Comparison of ENCODE assay signal across 17 mouse cellular contexts in genomic region chr11:60277771-60278170, GRCm38 (mm10). TPM values are rescaled to one million over a fixed set of nuclear protein-coding genes. Genes with fewer than 3 reads are reported as not detected.
DNase-seq lines count a peak whose midpoint lies in the region; ATAC-seq and TF ChIP-seq lines count a peak whose summit lies in the region.
"Had no signal": no experiment of that assay in that cellular context is flagged by ENCODE, and none has a peak within 500 bp of the region (broad histone marks: within the 10 kb centered on the region; RNA-seq: fewer than 3 reads in every experiment).

No protein-coding gene starts in this region.

- intact Hi-C loops in heart, postnatal 10 days (cut with DNase I), result no loop called here

- H3K9ac ChIP-seq in heart, embryonic 15.5 days, result no peak overlapping the region
- no peak overlapping the region for H3K9ac ChIP-seq in stomach, embryonic 16.5 days (ENCODE audit: low read length)
- no peak overlapping the region for H3K9ac ChIP-seq in stomach, postnatal 0 days (ENCODE audit: low read length)
- no peak overlapping the region for H3K9ac ChIP-seq in hindbrain, postnatal 0 days (replicated peaks; ENCODE audit: low read length)
- H3K9ac ChIP-seq in neural tube, embryonic 15.5 days (replicated peaks), result no peak overlapping the region
- H3K9ac ChIP-seq: embryonic facial prominence, embryonic 13.5 days; liver, embryonic 14.5 days had no signal

- peaks cover 42% of the 10 kb centered on the region for H3K4me1 ChIP-seq in heart, embryonic 15.5 days (replicated peaks)
- peaks cover 23% of the 10 kb centered on the region for H3K4me1 ChIP-seq in stomach, embryonic 16.5 days (ENCODE audit: control insufficient read depth, insufficient read depth, low read length)
- peaks cover 2% of the 10 kb centered on the region; the same call in 1 of the 2 replicates for H3K4me1 ChIP-seq in stomach, postnatal 0 days (replicated peaks; ENCODE audit: control insufficient read depth, insufficient read depth)
- 0 out of 2 replicates have a peak, but pooled peaks cover 3% of the 10 kb centered on the region for H3K4me1 ChIP-seq in hindbrain, postnatal 0 days (ENCODE audit: insufficient read depth, low read length)
- peaks cover 43% of the 10 kb centered on the region for H3K4me1 ChIP-seq in neural tube, embryonic 15.5 days

- no peak overlapping the region for H3K4me2 ChIP-seq in heart, embryonic 15.5 days
- H3K4me2 ChIP-seq in stomach, embryonic 16.5 days (ENCODE audit: low read depth, low read length), result no peak overlapping the region
- no peak overlapping the region for H3K4me2 ChIP-seq in stomach, postnatal 0 days (replicated peaks; ENCODE audit: low read depth)
- H3K4me2 ChIP-seq in hindbrain, postnatal 0 days (ENCODE audit: low read depth, low read length), result no peak overlapping the region
- H3K4me2 ChIP-seq in neural tube, embryonic 15.5 days, result no peak overlapping the region
- H3K4me2 ChIP-seq: embryonic facial prominence, embryonic 13.5 days had no signal

- no peak for TF ChIP-seq CTCF in stomach, postnatal 0 days (IDR thresholded peaks at IDR 0.05; ENCODE audit: low read depth)
- TF ChIP-seq CTCF in hindbrain, postnatal 0 days (IDR thresholded peaks at IDR 0.05; ENCODE audit: low read depth), result no peak

- H3K4me3 ChIP-seq in heart, embryonic 15.5 days, result no peak overlapping the region
- H3K4me3 ChIP-seq in stomach, embryonic 16.5 days (replicated peaks; ENCODE audit: low read length), result no peak overlapping the region
- no peak overlapping the region for H3K4me3 ChIP-seq in stomach, postnatal 0 days (ENCODE audit: low read depth, low read length)
- H3K4me3 ChIP-seq in hindbrain, postnatal 0 days (ENCODE audit: low read length), result no peak overlapping the region
- no peak overlapping the region for H3K4me3 ChIP-seq in neural tube, embryonic 15.5 days (replicated peaks)
- H3K4me3 ChIP-seq: embryonic facial prominence, embryonic 13.5 days had no signal

- H3K27me3 ChIP-seq in heart, embryonic 15.5 days, result no peaks in the 10 kb centered on the region
- H3K27me3 ChIP-seq in stomach, embryonic 16.5 days (ENCODE audit: control insufficient read depth, insufficient read depth, low read length), result no peaks in the 10 kb centered on the region
- H3K27me3 ChIP-seq in stomach, postnatal 0 days (ENCODE audit: control insufficient read depth, insufficient read depth, low read length), result no peaks in the 10 kb centered on the region
- H3K27me3 ChIP-seq in hindbrain, postnatal 0 days (ENCODE audit: insufficient read depth, low read length), result no peaks in the 10 kb centered on the region
- no peaks in the 10 kb centered on the region for H3K27me3 ChIP-seq in neural tube, embryonic 15.5 days (replicated peaks)
- H3K27me3 ChIP-seq: embryonic facial prominence, embryonic 13.5 days had no signal

- no peak for ATAC-seq in heart, embryonic 15.5 days (replicated peaks; ENCODE audit: insufficient number of reproducible peaks, insufficient read depth, low FRiP score, low read depth)
- peak; percentile 37; the same call in 1 of the 2 replicates for ATAC-seq in stomach, embryonic 16.5 days (ENCODE audit: insufficient read depth, low FRiP score)
- no peak for ATAC-seq in stomach, postnatal 0 days (ENCODE audit: low FRiP score, low TSS enrichment)
- no peak for ATAC-seq in hindbrain, postnatal 0 days
- ATAC-seq in neural tube, embryonic 15.5 days (ENCODE audit: low FRiP score), result no peak

- H3K27ac ChIP-seq in heart, embryonic 15.5 days, result peak overlapping the region; percentile 57
- H3K27ac ChIP-seq in stomach, embryonic 16.5 days (ENCODE audit: low read length), result no peak overlapping the region
- no peak overlapping the region for H3K27ac ChIP-seq in stomach, postnatal 0 days (replicated peaks)
- H3K27ac ChIP-seq in hindbrain, postnatal 0 days, result peak overlapping the region; percentile 5; the same call in 1 of the 2 replicates
- peak overlapping the region; percentile 66 for H3K27ac ChIP-seq in neural tube, embryonic 15.5 days (replicated peaks)
- H3K27ac ChIP-seq: embryonic facial prominence, embryonic 13.5 days; liver, embryonic 14.5 days had no signal

- H3K9me3 ChIP-seq in heart, embryonic 15.5 days (replicated peaks), result no peaks in the 10 kb centered on the region
- H3K9me3 ChIP-seq in stomach, embryonic 16.5 days (replicated peaks; ENCODE audit: control insufficient read depth, low read length), result no peaks in the 10 kb centered on the region
- H3K9me3 ChIP-seq in stomach, postnatal 0 days (ENCODE audit: control insufficient read depth, low read length), result no peaks in the 10 kb centered on the region
- H3K9me3 ChIP-seq in hindbrain, postnatal 0 days (ENCODE audit: low read length), result no peaks in the 10 kb centered on the region
- H3K9me3 ChIP-seq in neural tube, embryonic 15.5 days (replicated peaks), result no peaks in the 10 kb centered on the region
- H3K9me3 ChIP-seq: embryonic facial prominence, embryonic 13.5 days; G1E had no signal

- no peak for TF ChIP-seq EP300 in stomach, postnatal 0 days (optimal IDR thresholded peaks at IDR 0.05)

- whole genome bisulfite sequencing in heart, embryonic 15.5 days, result 33% methylated on average over 5 of the region's 5 CpGs
- WGBS in stomach, embryonic 16.5 days, result 48% methylated on average over 5 of the region's 5 CpGs
- 45% methylated on average over 5 of the region's 5 CpGs for WGBS in stomach, postnatal 0 days
- WGBS in hindbrain, postnatal 0 days, result 48% methylated on average over 5 of the region's 5 CpGs
- 20% methylated on average over 5 of the region's 5 CpGs for WGBS in neural tube, embryonic 15.5 days

- no peaks in the 10 kb centered on the region for H3K36me3 ChIP-seq in heart, embryonic 15.5 days
- no peaks in the 10 kb centered on the region for H3K36me3 ChIP-seq in stomach, embryonic 16.5 days (ENCODE audit: control insufficient read depth, insufficient read depth, low read length)
- no peaks in the 10 kb centered on the region for H3K36me3 ChIP-seq in stomach, postnatal 0 days (ENCODE audit: control insufficient read depth, insufficient read depth, low read length)
- H3K36me3 ChIP-seq in hindbrain, postnatal 0 days (ENCODE audit: insufficient read depth, low read length), result no peaks in the 10 kb centered on the region
- 0 out of 2 replicates have a peak, but pooled peaks cover 8% of the 10 kb centered on the region for H3K36me3 ChIP-seq in neural tube, embryonic 15.5 days

- no peak for DNase-seq in heart, postnatal 10 days
- DNase-seq in stomach, postnatal 0 days (ENCODE audit: low spot score), result no peak
- no peak for DNase-seq in hindbrain, postnatal 0 days (ENCODE audit: low spot score)
- no peak for DNase-seq in kidney, postnatal 4 days
- no peak for DNase-seq in spleen, postnatal 14 days (ENCODE audit: low spot score in 2 of 2)
- DNase-seq: adrenal gland, adult 2 months; cerebellum, adult 18-20 months; heart, adult 18-20 months; kidney, adult 8-10 months; lung, postnatal 14 days; thymus, postnatal 4 days had no signal

RNA-seq across cellular contexts. Expression of gene Srebf1, which starts 55.4 kb away (rescaled TPM):
- polyA plus RNA-seq in heart, embryonic 15.5 days (2015; fragmentation: Nextera tagmentation; extraction: Ambion mirVana), result 36.5 and 61.1 TPM in 2 replicates
- 10 to 100 TPM; 40.2 to 42.6 TPM for total RNA-seq in heart, postnatal 10 days (2021)
- polyA plus RNA-seq in stomach, embryonic 16.5 days (2015; fragmentation: Nextera tagmentation; extraction: Ambion mirVana), result 63.4 and 69.8 TPM in 2 replicates
- 44.7 and 47.9 TPM in 2 replicates for polyA plus RNA-seq in stomach, postnatal 0 days (2015; fragmentation: Nextera tagmentation; extraction: Ambion mirVana)
- total RNA-seq in hindbrain, postnatal 0 days (2014; rRNA removed), result 163 and 169 TPM in 2 replicates
- 50.6 and 59.5 TPM in 2 replicates for polyA plus RNA-seq in hindbrain, postnatal 0 days (2015; fragmentation: Nextera tagmentation; extraction: Ambion mirVana)
- 44.2 and 50.0 TPM in 2 replicates for polyA plus RNA-seq in neural tube, embryonic 15.5 days (2015; fragmentation: Nextera tagmentation; extraction: Ambion mirVana)

Comparison
In these comparisons a context has a peak if more than half of its experiments do, and no peak if none do; other contexts are left out.
1. H3K27ac ChIP-seq: peak in heart, embryonic 15.5 days (single experiment), hindbrain, postnatal 0 days (single experiment) and neural tube, embryonic 15.5 days (single experiment); none in stomach, embryonic 16.5 days (single experiment) and stomach, postnatal 0 days (single experiment).